Mouse (Mus musculus) lung, postnatal 14 days (tissue): Measurements from ENCODE around the gene Ripor2.
A peak's percentile ranks its signal among the peaks of the same experiment; 100 is the strongest.
"Not testable (repeated sequence)": the region's sequence is repeated elsewhere in the genome, so short reads cannot be mapped to it uniquely, and the experiment has no call there.

ENCODE experiments used
- DNase-seq: peaks from one replicate; pipeline ENCODE4 v3.0.0; 2021

Gene Ripor2

DNA sequence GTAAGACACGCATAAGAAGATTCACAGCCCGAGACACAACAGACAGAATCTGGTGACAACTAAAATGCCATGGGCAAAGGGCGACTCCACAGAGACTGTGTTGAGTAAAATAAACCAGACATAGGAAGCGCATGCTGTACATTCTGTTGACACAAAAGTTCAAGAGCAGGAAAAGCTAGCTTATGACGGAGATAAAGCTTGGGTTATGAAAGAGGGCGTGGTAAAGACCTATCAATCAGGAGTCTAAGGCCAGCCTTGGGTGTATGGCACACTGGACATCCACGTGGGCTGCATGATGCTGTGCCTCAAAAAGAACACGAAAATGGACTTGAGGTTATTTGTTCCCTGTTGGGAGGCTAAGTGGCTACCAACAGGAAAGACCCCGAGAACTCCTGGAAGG is 134.5 kb downstream of the Ripor2 start:
- DNase-seq = no peak

DNA sequence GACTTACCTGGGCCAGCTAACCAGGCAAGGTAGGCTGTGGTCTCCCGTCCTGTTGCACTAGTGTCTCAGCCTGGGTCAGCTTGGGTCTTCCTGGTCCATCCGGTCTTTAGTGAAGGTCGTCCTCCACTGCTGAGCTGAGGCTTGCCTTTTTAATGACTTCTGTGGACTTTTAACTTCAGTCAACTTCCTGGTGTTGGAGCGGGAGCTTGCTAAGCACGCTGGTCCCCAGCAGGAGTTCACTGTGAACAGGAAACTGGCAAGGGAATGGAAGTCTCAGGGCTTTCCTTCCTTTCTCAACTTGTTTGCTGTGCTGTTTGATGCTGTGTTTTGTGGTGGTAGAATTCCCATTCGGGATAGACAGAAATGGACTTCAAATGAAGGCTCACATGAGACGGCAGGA is 135.7 kb downstream of the Ripor2 start:
- DNase-seq = no peak

DNA sequence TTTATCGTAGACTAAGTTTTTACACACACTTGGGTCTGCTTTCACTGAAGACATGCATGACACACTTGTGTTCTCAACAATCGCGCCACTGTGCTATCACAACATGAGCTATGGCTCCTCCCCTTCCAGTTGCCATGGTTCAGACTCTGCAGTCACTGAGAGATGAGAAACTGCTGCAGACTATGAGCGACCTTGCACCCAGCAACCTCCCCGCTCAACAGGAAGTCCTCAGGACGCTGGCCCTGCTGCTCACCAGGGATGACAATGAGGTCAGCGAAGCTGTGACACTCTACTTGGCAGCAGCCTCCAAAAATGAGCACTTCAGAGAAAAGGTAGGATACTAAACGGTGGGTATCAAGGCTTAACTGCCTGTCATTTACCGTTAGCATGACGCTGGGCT is 139.5 kb downstream of the Ripor2 start:
- no peak for DNase-seq

- no peak for DNase-seq
These were observed 141.9 kb downstream of the Ripor2 start for GRCm38 (mm10) chr13:24723699-24724394.

DNA sequence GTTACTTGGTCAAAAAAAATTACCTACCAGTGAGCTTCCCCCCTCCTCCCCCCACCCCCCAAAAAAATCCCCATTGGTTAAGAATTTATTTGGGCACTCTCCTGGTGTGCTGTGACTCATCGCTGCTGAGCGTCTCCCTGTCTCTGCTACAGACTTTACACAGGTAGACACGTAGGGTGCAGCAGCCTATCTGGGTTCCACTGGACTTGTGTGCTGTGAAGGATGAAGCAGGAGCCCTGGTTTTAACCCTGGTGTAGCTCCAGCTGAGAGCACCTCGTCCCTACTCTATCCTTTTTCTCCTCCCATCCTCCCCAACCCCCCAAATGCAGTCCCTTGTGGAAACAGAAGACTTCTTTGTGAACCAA is 142.4 kb downstream of the Ripor2 start:
- DNase-seq = no peak

DNA sequence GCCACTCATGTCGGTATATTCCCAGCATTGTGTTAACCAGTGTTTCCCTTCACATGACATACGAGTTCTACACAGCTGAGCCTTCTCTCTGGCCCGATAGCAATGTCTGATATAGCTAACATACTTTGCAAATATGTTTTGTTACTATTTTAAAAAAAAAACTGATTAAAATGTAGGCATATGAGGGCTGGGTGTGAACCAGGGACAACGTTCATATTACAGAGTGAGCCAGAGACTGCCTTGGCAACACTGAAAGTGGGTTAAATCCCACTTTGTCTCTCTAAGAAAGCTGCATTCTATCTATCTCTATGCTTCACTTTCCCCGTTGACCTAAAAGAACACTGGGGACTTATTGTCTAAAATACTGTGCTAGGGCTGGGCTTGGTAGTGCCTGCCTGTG is 147.1 kb downstream of the Ripor2 start:
- no peak for DNase-seq

DNA sequence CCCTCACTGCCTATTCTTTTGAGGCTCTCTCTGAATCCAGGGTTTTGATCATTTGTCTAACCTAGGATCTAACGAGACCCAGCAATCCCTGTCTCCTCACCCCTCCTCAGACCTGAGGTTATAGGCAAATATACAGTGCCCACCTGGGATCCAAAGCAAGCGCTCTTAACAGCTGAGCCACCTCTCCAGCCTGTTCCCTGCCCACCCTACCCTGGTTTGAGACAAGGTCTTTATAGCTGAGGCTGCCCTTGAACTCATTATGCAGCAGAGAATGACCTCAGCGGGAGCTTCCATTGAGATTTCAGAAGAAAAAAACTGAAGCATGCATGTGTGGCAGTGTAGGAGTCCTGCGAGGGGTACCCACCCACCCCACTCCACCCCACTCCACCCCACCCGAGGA is 152.5 kb downstream of the Ripor2 start:
- DNase-seq = no peak

DNA sequence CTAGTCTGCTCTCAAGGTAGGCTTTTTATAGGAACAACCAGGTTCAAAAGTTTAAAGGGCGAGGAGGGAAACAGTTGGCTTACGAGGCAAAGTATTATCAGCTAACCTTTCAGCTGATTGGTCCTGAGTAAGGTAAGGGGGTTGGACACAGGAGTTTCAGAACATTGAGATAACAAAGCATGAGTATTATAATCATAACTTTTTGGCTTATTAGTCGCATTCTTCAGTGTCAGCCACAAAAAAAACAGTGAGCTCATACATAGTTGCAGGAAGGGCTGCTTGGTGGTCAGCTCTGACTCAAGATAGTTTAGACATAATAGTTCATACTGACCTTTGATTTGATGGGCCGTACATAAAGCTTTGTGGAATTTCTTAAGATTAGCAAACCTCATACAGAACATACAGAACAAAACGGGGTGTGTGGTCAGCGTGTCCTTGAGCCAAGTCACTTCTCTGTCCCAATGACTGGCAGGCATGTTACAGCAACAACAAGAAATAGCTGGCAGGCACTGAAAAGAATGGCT is 153.7 kb downstream of the Ripor2 start:
- no peak for DNase-seq

GRCm38 (mm10) chr13:24741028-24741427 is 159.0 kb downstream of the Ripor2 start, which contains the start of gene Armh2:
Gene Armh2 (plus strand): TSS chr13:24741232.
- DNase-seq = no peak

- DNase-seq = no peak
These were observed 165.8 kb downstream of the Ripor2 start for GRCm38 (mm10) chr13:24747823-24748222.

GRCm38 (mm10) chr13:24750807-24751206 is 168.8 kb downstream of the Ripor2 start:
- no peak for DNase-seq

GRCm38 (mm10) chr13:24751396-24751795 is 169.4 kb downstream of the Ripor2 start:
- no peak for DNase-seq

DNA sequence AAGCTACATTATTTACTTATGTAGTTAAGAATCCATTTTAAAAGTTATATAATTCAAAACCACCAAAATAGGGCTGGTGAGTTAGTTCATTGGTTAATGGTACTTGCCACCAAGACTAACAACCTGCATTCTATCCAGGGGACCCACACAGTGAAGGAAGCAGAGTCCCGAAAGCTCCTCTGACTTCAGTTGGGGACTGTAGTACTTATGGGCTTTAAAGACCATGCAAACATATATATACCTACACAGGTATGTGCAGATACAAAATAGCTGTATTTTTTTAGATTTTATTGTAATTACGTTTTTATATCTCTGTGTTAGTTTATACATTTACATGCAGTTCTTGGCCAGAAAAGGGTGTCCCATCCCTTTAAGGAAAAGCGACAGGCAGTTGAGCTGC is 174.8 kb downstream of the Ripor2 start:
- DNase-seq = no peak

DNA sequence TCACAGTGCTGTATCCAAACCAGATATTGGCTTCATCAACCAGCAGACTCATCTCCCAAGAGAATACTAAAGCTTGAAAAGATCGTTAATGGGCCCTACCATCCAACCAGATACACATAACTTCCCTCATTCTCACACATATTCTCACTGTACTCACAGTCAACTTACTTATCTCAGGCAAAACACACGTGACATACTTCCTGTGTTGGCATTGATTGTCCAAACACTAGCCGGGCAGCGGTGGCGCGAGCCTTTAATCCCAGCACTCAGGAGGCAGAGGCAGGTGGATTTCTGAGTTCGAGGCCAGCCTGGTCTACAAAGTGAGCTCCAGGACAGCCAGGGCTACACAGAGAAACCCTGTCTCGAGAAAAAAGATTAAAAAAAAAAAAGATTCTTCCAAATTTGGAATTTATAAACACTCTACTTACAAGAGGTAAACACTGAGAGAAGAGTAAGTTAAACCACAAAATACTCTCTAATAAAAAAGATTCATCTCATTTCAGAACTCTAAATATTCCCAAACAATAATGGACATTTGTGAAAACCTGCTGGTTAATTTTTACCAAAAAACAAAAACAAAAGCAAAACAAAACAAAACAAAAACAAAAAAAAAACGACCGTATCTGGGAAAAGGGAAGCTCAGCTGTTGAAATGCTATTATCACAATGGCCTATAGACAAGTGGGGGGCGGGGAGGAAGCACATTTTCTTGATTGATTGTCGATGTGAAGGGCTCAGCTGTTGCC is 176.0 kb downstream of the Ripor2 start:
- DNase-seq = no peak

- no peak for DNase-seq
These were observed 177.5 kb downstream of the Ripor2 start for GRCm38 (mm10) chr13:24759451-24759850.

- DNase-seq = no peak
These were observed 178.4 kb downstream of the Ripor2 start for GRCm38 (mm10) chr13:24760351-24760870.

DNA sequence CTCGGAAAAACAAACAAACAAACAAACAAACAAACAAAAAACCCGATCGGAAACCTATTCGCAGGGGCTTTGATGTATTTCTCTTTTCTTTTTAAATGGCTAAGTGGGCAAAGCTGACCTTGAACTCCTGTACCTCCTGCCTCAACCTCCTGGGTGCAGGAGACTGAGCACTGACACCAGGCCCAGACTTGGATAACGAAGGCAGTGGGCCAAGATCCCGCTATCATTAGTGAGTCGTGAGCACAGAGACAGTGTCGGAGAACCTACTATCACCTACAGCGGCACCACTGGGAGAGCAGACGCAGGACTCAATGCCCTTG is 179.1 kb downstream of the Ripor2 start:
- DNase-seq = no peak

DNA sequence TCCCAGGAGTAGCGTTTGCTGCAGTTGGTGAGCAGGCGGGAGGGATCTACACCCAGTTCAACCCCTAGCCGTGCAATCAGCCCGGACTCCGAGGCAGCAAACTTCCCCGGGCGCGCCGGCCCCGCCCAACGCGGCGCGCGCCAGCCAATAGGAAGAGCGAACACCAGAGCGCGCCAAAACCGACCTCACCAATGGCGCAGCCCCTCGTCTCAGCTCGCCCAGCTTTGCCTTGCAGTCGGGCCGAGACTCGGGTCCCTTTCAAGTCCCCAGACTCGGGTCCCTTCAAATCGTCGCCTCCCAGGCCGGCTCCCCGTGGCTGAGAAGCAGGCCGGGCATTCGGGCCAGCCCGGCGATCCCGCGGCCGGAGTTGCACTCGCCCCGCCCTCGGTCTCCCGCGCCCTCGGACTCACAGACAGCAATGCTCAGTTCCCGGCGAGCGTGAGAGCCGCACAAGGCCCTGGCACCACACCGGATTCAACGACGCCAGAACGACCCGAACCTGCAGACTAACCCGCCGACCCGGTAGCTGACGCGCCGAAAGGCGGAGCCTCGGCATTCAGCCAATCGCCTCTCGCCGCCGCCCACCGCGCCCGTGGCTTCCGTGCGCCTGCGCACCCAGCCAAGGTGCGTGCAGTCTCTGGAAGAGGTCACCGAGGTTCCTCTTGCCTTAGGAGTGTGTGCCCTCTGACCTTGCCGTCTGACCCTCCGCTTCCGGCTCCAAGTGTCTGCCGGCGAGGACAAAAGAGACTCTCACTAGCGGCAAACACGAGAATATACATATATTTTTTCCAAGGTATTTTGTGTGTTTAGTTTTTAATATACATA is 179.6 kb downstream of the Ripor2 start, which contains the start of gene Gmnn:
TSS of gene Gmnn (minus strand) at position 521 of the 825 bp plus-strand sequence.
- DNase-seq = peak; percentile 89

DNA sequence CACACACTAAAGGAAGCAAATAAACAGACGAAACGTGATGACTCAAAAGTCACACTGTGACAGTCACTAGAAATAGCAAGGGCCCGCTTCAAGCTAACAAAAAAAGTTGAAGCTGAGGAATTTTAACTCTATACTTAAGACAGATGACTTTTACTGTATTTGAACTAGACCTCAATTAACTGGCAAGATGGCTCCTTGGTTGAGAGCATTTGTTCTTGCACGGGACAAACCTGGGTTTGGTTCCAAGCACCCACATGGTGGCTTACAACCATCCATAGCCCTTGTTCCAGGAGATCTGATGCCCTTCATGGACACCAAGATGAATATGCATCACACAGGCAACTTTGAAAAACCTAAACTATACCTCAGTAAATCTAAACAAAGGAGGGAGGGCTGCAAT is 180.3 kb downstream of the Ripor2 start:
- no peak for DNase-seq

- DNase-seq = not testable (repeated sequence)
These were observed 185.8 kb downstream of the Ripor2 start for GRCm38 (mm10) chr13:24767809-24768208.

DNA sequence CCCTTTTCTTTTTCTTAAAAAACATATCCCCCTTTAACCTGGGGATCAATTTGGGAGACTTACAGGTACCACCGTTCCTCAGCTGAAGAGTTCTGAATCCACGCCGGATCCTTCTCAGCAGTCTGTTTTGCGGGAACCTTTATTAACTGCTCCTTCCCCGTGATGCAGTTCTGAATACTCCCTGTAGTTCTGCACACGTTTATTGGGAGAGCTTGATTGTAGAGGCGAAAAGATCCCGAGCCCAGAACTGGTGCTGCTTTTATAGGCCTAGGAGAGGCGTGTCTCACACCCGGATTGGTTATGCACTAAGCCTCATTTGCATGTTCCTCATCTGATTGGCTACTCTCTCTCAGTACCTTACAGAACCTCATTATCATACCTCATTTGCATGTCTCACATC is 189.5 kb downstream of the Ripor2 start:
- DNase-seq = not testable (repeated sequence)

- DNase-seq = peak; percentile 57
These were observed 194.3 kb downstream of the Ripor2 start for GRCm38 (mm10) chr13:24776146-24776844.

DNA sequence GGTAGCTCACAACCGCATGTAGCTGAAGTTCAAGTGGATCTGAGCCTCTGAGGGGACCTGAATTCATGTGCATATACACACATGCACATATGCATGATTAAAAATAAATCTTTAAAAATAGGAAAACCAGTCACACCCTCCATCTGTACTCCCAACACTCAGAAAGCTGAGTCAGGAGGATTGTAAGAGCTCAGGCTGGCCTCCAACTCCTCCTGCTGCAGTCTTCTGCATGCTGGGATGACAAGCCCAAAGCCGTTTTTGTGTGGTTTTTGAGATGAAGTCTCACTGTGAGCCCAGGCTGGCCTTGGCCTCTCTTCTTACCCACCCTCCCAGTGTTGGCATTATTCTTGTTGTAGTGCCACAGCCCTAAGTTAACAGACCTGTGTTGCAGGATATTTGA is 196.0 kb downstream of the Ripor2 start:
- DNase-seq = no peak
